Mouse (Mus musculus) granulocyte monocyte progenitor cell, adult 5-6 weeks (primary cell): ENCODE data around the gene Iqgap1. TPM values are rescaled to one million over a fixed set of nuclear protein-coding genes. Genes with fewer than 3 reads are reported as not detected.

ENCODE experiments used
- ATAC-seq: replicated peaks from 2 replicates; pipeline ENCODE4 v1.8.0; 2016; ENCODE audit warnings: mild to moderate bottlenecking, moderate TSS enrichment, inconsistent platforms; ENCODE audit not compliant: poor library complexity, severe bottlenecking
- total RNA-seq, 2 experiments: library from RNA; stranded (forward) in 1 of 2; stranded (reverse) in 1 of 2; fragments of 200-712, 200-1000 nt in 1 of 2; fragments of >200 nt in 1 of 2; fragmentation: Nextera tagmentation in 1 of 2; gene quantifications; 2 replicates each; pipeline ENCODE4 v1.2.3; 2014 to 2017

Gene Iqgap1
- 89.6 and 92.9 TPM in 2 replicates for total RNA-seq (2014; fragmentation: Nextera tagmentation)
- total RNA-seq (2017), result 85.5 and 95.4 TPM in 2 replicates

DNA sequence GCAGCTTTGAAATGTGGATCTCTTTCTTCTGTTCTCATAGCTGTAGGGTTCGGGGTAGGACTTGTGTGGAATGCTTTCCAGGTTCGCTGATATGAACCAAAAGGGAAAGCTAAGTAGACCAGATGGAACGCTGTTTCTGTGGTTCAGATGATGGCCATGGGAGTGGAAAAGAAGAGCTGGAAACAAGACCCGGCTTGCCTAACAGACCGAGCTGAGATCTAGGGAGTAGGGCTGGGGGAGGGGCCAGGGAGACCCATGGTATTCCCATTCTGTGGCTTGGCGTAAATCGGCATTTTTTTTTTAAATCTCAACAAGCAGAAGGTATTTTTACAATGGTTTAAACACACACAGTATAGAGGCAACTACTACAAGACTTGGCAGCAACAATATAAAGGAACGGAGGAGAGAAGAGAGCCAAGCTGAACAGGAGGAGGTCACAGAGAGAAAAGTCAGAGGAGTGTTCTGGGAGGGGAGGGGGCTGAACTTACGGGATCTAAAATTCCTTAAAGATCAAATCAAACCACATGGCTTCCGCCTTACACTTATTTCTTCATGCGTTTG lies at the start of gene Iqgap1:
Iqgap1 (minus strand) TSS at position 132 of the 561 bp plus-strand sequence.
- ATAC-seq, result no peak

DNA sequence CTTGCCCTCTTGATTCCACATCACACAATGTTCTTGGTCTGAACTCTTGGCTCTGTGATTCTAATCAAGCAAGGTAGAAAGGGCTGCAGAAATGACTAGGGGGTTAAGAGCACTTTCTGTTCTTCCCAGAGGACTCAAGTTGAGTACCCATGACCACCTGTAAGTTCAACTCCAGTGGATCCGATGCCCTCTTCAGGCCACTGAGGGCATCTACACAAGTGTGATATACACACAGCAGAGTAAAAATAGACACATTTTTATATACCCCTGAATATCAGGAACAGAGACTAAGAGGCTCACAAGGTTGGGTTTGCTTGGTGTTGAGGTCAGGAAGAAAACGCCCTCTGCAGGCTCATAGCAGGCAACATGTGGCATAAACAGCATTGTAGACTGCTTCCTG lies 47.9 kb upstream of the Iqgap1 start:
- no peak for ATAC-seq

DNA sequence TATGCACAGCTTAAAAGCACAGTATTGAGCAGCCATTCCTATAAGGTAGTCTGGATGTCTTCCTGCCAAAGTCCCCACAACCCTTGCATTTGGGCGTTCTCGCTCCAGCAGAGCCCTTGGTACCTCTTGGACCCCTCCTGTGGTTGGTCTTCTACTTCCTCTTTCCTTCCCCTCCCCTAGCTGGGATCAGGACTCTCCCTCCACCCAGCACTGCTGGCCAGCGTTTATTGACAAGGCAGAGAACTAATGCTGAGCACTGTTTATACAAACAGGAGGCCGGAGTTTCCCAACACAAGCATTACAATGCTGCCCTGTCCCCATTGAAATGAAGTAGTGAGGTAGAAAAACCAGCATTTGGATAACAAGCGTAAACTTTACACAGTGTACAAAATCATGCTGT lies 47.3 kb upstream of the Iqgap1 start:
- ATAC-seq, result peak; percentile 78

DNA sequence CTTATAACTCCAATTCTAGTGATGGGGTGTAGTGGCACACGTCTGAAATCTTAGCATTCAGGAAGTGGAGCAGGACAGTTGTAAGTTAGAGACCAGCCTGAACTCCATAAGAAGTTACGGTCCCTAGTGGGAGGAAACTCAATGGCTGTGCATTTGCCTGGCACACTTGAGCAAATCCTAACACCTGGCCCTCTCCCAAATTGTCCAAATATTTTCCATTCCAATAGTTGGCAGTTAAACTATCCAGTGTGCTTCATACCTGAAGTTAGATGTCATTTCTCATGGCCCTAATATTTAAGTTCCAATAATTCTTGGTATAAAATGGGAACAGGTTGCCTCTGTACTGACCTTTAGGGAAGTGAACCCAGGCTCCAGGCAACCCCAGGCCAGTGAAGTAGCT lies 42.9 kb upstream of the Iqgap1 start:
- ATAC-seq, result no peak

DNA sequence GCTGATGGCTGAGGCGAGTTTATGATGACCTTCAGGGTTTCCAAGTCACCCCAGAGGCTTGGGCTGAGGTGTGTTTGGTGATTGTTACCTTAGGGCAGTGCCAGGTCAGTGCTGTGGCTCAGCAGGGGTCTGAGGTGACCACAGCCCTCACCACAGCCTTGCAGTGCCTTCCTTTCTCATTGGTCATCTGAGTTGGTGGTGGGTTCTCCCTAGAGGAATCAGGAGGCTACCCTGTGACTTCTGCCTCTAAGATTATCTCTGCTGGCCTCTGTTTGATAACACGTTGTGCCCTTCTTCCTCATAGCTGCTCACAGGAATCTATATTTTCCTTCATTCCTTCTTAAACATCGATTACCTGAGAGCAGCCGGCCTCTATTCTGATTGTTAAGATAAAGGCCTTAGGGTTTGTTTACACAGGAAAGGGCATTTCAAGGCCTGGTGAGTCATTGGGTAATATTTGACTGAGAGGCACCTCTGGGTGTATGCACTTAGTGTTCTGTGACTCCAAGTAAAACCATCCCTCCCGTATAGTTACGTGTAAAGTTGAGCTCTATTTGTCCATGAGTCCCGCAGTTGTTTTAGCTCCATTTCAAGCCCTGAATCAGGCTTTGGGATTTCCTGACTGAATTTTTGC lies 40.9 kb upstream of the Iqgap1 start:
- ATAC-seq, result no peak

DNA sequence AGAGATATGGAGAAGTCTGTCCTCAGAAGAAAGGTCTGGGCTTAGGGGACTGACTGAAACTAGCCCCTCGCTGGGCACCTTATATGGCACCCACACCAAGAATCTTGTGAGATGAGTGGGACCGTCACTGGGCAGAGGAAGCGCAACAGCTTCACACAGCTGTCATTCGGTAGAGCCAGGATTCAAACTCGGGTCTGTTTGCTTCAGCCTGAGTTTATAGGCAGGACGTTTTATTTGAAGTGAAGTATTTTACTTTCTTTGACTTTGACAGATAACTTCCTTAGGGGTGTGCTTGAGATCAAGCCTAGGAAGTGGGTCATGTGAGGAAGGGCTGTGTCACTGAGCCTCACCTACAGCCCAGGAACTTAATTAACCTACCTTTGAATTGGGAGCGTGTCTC lies 39.7 kb upstream of the Iqgap1 start:
- ATAC-seq, result no peak

DNA sequence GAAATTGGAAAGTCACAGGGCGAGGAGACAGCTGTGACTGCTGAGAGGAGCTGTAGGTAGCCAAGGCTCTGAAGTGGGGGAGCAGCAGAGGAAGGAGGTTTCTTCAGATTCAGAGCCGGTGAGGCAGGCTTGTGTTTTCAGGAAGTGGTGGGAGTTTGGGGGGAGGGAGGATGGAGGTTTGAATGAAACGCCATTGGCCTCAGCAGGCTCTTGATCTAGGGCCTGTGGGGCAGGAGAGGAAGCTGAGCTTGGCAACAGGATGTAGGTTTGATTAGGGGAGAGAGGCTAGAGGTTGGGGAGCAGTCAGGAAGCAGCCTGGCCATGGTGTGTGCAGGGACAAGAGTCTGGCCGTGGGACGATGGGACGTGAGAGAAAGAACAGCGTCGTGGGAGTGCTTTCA lies 39.1 kb upstream of the Iqgap1 start:
- peak; percentile 64 for ATAC-seq

DNA sequence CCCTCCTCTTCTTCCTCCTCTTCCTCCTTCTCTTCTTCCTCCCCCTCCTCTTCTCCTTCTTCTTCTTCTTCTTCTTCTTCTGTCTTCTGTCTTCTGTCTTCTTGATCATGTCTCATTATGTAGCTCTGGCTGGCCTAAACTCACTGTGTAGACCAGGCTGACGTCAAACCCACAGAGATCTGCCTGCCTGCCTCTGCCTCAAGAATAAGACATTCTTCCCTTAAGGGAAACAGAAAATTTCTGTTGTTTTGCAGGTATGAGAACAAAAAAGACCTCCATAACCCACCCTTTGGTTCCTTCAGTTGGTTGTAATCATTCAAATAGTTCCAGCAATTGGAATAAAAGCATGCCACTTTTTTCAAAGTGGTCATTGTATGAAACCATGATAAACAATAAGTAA lies 38.4 kb upstream of the Iqgap1 start:
- ATAC-seq, result no peak

DNA sequence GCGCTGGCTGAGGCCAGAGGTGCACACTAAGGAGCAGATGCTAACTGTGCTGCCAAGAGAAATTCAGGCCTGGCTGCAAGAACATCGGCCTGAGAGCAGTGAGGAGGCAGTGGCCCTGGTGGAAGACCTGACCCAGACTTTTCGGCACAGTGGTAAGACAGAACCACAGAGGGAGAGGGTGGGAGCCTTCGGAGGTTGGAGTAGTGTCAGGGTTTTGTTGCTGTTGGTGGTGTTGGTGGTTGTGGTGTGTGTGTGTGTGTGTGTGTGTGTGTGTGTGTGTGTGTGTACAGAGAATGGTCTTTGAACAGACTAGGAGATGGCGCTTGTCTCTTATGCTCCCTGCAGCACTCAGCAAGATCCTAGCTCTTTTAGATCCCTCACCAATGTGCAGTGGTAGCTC lies 37.7 kb upstream of the Iqgap1 start:
- ATAC-seq, result no peak

DNA sequence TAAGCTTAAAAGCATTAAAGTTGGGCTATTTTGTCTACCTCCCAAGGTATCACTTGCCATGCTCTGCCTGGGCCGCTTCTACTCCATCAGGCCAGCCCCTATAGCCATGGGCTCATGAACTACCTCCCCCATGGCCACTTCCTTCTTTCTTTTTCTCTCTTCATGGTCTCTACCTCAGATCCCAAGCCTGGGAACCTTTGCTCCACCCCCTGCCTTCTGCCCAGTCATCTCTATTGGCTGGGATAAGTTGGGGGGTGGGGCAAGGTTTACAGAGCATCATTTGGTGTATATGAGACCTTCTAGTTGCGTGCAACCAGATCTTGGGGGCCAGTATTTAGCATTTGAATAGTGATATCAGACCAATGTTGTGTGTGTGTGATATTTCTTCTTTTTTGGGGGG lies 36.7 kb upstream of the Iqgap1 start:
- peak; percentile 50 for ATAC-seq

DNA sequence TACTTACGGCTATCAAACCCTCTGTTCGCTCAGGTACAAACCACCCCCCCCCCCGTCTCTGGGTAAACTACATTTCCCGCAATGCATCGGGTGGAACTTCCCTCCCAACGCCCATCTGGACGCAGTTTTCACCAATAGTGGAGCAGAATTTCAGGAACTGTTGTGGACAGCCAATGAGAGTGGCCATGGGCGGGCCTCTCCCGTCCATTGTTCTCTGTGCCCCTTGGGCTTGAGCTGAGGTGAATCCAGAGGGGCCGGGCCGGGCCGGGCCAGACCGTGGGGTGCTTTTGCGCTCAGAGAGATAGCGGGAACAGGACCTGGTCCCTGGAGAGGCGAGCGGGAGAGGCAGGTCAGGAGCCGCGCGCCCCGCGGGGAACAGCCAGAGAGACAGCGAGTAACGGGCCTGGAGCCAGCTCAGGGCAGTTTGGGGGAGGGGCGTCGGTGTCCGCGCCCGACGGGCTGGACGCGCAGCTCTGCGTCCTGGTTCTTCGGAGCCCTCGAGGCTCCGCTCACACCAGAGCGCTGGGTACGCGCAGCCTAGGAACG lies 35.0 kb upstream of the Iqgap1 start, which contains the start of gene Zscan2:
Zscan2 (plus strand) TSS at position 192 of the 546 bp plus-strand sequence.
- peak; percentile 75 for ATAC-seq

DNA sequence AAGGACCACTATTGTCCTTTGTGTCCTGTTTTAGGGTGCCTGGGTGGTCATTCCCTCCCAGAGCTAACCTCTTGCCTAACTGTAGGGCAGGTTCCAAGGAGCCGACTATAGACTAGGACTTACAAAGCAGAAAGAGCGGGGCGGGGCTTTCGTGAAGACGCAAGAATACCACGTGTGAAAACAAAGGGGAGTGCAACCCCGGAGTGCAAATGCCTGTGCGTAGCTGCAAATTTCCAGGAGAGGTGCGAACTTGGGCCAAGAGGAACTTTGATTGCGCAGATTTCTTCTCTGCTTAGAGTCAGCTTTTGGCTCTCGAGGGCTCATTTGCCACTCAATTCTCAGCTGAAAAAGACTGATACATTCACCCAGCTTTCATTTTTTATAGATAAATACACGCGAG lies 34.5 kb upstream of the Iqgap1 start:
- peak; percentile 40 for ATAC-seq

DNA sequence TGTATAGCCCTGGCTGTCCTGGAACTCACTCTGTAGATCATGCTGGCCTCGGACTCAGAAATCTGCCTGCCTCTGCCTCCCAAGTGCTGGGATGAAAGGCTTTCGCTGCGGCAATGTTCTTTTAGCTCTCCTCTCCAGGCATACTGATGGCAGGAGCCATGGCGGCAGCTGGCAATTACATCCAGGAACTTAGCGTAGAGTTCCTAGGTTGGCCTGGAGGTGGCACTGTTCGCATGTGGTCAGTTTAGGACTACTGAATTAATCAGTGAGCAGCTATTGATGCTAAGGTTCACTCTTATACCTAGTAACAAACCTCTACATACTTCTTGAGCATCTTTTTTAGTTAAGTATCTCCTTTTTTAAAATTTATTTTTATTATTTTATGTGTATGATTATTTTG lies 31.4 kb upstream of the Iqgap1 start:
- peak; percentile 61 for ATAC-seq

DNA sequence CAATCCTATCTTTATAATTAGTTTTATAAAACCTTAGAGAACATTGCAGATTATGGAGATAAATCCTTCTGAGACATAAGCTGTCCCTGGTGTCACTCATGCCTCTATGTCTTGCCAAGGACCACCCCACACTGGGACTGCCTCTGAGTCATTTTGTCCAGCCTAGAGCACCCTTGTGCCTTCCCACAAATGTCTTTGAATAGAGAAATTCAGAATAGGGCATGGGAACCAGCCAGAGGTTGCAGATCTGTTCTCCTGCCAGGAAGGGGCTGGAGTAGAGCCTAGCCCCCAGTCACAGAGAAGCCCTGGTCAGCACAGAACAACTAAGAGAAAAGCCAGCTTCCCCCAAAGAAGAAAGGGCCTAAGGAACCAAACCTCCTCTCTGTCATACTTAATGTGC lies 29.5 kb upstream of the Iqgap1 start:
- ATAC-seq, result no peak

DNA sequence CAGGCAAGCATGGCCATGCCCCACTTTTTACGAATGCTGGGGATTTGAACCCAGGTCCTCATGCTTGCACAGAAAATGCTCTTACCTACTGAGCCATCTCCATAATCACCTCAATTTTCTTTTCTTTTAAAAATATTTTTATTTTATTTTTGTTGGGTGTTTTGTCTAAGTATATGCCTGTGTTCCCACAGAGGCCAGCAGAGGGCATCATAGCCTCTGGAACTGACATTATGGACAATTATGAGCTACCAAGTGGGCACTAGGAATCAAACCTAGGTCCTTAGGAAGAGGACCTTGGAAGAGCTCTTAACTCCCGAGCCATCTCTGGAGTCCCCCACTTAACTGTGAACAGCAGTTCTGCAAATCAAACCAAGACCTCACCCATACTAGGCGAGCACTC lies 27.4 kb upstream of the Iqgap1 start:
- no peak for ATAC-seq

DNA sequence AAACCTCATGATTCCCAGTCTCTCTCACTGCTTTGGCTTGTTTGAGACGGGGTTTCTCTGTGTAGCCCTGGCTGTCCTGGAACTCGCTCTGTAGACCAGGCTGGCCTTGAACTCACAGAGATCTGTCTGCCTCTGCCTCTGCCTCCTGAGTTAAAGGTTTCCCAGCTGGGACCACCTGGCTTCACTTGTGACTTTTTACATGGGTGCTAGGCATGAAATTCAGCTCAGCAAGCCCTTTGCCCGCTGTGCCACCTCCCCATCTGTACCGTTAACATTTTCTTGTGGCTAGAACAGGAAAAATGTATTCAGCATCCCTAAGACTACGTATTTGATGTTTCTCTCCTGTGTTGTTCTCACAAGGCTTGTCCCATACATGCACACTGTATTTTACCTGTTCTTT lies 24.7 kb upstream of the Iqgap1 start:
- no peak for ATAC-seq

DNA sequence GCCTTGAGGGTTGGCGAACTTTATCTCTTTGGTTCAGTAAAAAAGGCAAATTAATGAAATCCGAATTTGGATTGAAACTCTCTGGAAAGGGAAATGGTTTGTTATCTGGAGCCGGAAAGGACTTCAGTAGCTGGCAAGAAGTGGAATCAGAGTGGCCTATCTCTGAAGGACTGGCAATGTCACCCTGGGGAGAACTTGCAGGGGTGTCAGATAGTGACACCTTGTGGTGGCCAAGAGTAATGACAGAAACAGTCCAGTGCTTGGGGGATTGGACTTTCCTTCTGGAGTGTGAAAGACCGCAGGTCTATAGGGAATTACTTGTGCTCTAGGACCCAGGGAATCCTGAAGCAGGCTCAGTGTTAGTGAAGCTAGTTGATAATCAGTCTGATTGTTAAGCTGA lies 23.9 kb upstream of the Iqgap1 start:
- ATAC-seq, result peak; percentile 90

DNA sequence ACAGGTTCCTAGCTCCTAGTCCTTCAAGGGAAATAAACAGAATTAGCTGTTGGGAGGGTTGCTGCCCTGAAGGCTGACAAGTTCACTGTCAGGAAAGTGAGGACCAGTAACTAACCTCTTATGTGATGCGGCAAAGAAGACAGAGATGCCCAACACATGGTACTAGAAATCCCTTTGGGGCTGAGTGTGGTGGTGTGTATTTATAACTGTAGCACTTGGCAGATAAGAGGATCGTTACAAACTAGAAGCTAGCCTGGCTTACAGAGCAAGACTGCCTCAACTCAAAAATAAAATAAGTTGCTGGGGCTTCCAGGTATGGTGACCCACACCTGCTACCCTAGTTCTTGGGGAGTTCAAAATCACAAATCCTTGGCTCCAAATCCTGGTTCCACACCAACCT lies 23.5 kb upstream of the Iqgap1 start:
- no peak for ATAC-seq

DNA sequence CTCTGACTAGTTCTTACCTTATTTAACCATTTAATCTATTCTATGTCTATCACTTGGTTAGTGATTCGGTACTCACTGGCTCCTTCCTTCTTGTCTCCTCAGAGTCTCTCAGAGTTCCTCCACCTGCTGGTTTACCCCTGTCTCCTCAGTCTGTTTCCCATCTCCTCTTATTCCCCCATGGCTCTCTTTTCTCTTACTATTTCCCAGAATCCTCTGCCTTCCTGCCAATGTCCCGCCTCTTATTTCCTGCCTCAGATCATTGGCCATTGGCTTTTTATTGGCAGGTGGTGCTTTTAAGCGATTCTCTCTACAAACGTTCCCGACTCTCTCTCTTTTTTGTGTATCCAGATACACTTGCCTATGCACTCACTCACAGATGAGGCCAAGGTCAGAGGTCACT lies 20.9 kb upstream of the Iqgap1 start:
- no peak for ATAC-seq

DNA sequence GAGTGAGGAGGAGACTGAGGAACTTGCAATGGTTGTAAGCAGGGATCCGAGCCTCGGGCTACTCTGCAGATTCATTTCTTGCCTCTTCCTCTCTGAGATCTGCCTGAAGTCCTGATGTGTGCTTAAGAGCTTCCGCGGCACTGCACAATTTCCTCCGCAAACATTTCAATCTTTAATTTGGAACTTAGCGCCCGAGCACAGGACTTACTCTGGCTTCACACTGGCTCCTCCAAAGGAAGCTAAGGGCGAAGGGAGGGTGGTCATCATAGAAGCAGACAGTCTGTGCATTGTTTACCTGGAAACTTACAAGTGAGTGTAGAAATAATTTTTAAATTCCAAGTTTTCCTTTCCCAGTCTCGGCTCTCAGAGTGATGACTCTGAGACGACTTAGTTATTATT lies 20.5 kb upstream of the Iqgap1 start:
- no peak for ATAC-seq

DNA sequence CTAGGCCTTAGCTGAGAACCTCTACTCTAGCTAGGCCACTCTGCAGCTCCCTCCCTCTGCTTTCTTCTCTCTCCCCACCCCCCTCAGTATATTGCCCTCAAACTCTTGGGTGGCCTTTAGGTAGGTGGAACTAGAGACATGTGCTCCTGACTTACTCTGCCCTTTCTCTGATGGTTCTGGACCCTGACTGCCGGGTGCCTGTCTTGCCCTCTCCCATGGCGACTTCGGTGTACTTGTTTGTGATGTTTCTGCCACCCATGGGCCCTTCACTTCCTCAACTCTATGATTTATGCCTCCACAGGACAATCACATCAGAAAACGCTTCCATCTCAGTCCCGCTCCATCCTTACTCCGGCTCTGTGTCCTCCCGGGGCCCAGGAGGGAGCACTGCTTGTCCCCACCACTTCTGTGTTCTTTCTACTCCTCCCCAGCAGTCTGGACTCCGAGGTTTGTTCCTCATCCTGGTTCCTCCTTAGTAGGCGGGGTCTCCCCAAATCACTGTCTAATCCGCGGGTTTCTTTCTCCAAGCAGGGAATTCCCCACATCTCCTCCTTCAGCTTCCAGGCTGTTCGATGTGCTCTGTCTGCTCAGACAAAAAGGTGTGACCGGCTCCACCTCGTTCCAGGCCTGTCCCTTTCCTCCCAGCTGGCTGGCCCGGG lies 20.0 kb upstream of the Iqgap1 start:
- peak; percentile 62 for ATAC-seq

DNA sequence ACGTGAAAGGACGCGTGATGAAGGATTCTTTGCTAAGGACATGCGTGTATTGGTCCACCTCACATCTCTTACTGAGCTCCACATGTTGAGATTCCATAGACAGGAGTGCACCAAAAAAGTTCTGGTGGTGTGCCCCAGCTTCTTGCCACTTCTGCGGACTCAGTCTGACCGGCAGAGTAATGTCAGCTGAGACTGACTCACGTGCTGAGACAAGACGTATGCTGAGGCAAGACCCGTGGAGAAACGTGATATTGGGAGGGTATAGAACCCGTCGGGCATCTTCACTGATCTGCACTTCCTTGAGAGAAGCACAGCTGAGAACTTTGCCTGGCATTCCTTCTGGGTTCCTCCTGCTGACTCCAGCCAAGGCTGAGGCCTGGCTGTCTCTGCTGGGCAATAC lies 18.9 kb upstream of the Iqgap1 start:
- ATAC-seq, result no peak
